Mouse (Mus musculus) layer of hippocampus, postnatal 14 days (tissue): Measurements from ENCODE around the gene Zbtb17. TPM values are rescaled to one million over a fixed set of nuclear protein-coding genes. Genes with fewer than 3 reads are reported as not detected.

Source experiments
- DNase-seq, 2 experiments: peaks; one replicate each; pipeline ENCODE4 v3.0.0; 2021 to 2022; ENCODE audit warnings: low spot score in 2 of 2, mixed read lengths in 1 of 2
- total RNA-seq, 2 experiments: library from RNA; stranded (reverse); gene quantifications; 2 replicates each; pipeline ENCODE4 v1.2.3; 2021

Zbtb17 gene
- total RNA-seq, 2 experiments from 2014 or later = 29.3 to 29.8 TPM

DNA sequence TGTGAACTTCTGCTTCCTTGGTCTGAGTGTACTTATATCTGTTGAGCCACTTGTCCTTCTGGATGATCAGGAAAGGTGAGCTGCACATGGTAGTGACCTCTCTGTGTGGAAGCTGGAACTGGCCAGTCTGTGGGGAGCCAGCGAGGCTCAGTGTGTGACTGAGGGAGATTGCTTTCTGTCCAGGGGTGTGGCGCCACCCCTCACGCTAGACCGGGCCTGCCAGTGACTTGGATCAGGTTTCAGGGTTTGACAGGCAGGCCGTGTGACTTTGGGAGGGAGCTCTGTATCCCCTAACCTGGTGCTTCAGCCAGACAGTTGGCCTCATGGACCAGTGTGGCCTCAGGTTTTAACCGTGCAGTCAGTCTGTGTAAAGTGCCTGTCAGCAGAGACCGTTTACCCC lies 13.8 kb downstream of the Zbtb17 start:
- no peak for DNase-seq

DNA sequence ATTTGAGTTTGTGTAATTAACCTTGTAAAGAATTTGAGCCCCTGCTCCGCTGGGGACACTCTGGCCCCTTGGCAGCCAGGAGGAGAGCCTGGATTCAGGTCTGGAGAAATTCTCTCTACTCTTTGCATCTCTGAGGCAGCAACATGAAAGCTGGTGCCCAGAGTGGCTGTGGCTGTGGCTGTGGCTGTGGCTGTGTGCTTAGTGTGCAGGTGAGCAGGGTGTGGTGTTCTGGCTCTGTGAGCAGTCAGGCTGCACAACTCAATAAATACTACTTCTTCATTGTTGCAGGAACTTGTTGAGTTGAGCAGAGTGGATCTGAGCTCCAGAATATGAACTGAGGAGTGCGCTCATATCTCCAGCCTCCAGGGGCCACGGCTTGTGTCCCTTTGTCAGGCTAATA lies 14.4 kb downstream of the Zbtb17 start:
- no peak for DNase-seq

- no peak for DNase-seq
Observed at GRCm38 (mm10) chr4:141459766-141460165, 15.3 kb downstream of the Zbtb17 start.

GRCm38 (mm10) chr4:141460481-141460880 lies 16.0 kb downstream of the Zbtb17 start:
- no peak for DNase-seq

GRCm38 (mm10) chr4:141461088-141461487 lies 16.6 kb downstream of the Zbtb17 start:
- DNase-seq = no peak

- DNase-seq = no peak
Observed at GRCm38 (mm10) chr4:141461576-141461975, 17.1 kb downstream of the Zbtb17 start.

DNA sequence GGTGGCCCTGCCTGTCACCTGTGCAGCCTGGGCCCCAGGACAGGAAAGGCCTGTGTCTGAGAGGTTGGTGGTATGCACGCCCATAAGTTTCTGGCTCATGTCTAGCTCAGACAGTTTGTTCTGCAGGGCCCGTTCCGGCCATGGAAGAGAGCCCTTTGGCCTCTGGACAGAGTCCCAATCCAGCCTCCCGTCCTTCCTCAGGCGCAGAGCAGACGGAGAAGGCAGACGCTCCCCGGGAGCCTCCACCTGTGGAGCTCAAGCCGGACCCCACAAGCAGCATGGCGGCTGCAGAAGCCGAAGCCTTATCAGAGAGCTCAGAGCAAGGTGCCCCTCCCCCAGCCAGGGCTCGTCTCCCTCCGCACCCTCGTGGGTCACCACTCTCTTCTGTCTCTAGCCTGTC lies 19.0 kb downstream of the Zbtb17 start:
- no peak for DNase-seq

GRCm38 (mm10) chr4:141464722-141465121 lies 20.3 kb downstream of the Zbtb17 start:
- no peak for DNase-seq

- no peak for DNase-seq
Observed at GRCm38 (mm10) chr4:141465512-141466288, 21.2 kb downstream of the Zbtb17 start.

GRCm38 (mm10) chr4:141466289-141466795 lies 21.9 kb downstream of the Zbtb17 start:
- DNase-seq = no peak

GRCm38 (mm10) chr4:141466844-141467580 lies 22.6 kb downstream of the Zbtb17 start:
- DNase-seq = no peak

- no peak for DNase-seq
Observed at GRCm38 (mm10) chr4:141467581-141467927, 23.1 kb downstream of the Zbtb17 start.

DNA sequence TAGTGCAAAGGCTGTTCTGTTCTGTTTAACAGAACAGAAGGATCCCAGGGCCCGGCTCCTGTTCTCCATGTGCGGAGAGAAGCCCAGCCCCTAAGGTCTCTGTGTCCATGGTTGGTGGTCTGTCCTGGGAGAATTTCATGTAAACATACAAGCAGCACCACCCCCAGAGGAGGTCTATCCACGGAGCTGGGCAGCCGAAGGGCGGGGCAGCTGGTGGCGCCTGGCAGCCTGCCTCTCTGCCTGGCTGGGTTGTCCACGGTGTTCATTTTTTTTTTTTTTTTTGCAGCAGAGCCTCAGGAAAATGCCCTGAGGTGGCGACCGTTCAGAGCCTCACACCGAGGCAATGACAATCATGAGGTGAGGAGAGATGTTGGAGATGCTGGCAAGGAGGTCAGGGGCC lies 24.1 kb downstream of the Zbtb17 start:
- DNase-seq = no peak

- DNase-seq = no peak
Observed at GRCm38 (mm10) chr4:141469343-141469742, 24.9 kb downstream of the Zbtb17 start.

DNA sequence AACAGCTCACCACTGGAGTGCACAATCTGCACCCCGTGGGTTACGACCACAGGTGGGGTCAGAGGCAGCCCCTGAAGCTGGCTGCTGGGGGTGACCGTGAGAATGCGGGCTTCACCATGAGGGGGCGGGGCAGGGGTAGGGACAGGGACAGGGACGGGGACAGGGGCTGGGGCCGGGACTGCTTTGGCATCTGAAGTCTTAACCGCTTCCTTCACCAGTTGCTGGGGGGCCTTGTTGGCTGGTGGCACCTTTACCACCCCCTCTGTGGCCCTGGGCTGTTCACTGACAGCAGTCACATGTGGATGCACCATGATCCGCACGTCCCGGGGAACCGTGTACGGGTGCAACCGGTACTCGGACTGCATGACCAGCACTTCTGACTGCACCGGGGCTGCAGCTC lies 27.0 kb downstream of the Zbtb17 start:
- DNase-seq = no peak

DNA sequence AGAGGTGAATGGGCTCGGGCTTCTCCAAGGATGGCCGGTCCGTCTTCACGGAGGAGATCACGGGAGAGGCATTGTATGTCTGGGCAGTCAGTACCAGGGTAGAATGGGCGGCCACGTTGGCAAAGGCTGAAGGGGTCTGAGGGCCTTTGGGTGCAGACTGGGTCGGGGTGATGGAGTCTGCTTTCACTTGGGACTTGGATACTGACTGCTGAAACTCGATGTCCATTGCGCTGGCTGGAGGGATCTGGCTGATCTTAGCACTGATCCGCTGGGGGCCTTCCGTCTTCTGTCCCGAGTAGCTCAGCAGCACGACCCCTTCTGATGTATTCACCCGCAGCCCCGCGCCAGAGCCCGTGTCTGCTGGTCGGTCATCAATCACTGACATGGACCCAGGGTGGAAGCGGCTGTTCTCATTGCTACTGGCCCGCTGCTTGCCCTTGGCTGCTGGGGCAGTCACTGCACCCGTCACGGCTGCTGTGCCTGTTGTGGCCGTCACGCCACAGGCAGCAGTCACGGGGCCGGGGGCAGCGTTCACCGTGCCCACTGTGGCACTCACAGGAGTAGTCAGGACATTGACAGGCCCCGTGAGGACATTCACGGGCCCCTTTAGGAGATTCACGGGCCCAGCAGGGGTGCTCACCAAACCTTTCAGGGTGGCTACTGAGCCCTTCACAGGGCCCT lies 28.3 kb downstream of the Zbtb17 start:
- no peak for DNase-seq

- no peak for DNase-seq
Observed at GRCm38 (mm10) chr4:141474431-141474830, 30.0 kb downstream of the Zbtb17 start.

- peak; percentile 59 to 82 for DNase-seq
Observed at GRCm38 (mm10) chr4:141477681-141478102, 33.2 kb downstream of the Zbtb17 start.

- DNase-seq = no peak
Observed at GRCm38 (mm10) chr4:141478225-141478624, 33.8 kb downstream of the Zbtb17 start.

- DNase-seq = no peak
Observed at GRCm38 (mm10) chr4:141478794-141479193, 34.3 kb downstream of the Zbtb17 start.

GRCm38 (mm10) chr4:141479411-141479810 lies 35.0 kb downstream of the Zbtb17 start:
- no peak for DNase-seq

GRCm38 (mm10) chr4:141484071-141484470 lies 39.6 kb downstream of the Zbtb17 start:
- no peak for DNase-seq
